Mouse (Mus musculus) monocyte, adult 59 days (primary cell): ENCODE results near the gene Aatf. TPM values are rescaled to one million over a fixed set of nuclear protein-coding genes. Genes with fewer than 3 reads are reported as not detected.

Experiments
- total RNA-seq, 2 experiments: library from RNA; stranded (reverse); gene quantifications; one replicate each; pipeline ENCODE4 v1.2.4; 2023

Aatf gene
- 10 to 100 TPM; 27.7 to 36.4 TPM for total RNA-seq

GRCm38 (mm10) chr11:84513171-84514116, at the start of gene Aatf:
Gene Aatf (minus strand): TSS chr11:84513522.

DNA sequence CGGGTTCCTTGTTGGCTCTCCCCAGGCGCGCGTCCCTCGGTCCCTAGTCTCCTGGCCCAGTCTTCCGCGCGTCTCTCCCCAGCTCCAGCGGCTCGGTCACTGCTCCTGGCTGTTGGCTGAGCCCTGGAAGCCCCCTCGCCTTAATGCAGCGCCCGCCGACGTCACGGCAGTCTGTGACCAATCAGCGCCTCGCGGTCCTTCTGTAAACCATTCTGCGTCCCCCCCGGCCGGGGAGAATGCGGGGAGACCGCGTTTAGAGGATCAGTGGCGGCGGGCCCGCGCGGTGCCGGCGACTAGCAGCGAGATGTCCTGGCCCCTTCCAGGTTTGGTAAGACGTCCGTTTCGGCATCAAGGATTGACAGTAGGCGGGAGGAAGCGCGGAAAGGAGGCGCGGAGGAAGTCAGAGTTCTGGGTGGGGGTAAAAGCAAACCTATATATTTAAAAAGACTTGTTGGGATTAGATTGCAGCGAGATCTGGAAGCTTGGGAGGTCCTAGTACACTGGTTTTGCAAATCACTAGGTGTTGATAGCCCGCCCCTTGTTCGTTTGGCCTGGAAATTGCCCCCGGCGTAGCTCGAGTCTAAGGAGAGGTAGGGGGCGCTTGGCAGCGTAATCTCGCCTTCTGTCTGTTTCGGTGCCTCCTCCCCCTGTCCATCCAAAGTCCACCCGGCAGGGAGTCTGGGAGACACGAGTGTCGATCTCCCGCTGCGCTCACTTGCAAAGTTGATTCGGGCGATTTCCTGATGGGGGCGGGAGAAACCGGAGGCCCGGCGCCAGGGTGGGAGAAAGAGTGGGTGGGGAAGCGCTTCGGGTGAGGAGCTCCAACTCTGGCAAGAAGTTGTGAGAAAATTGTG, 12.3 kb upstream of the Aatf start, which contains the start of gene Lhx1:
TSS of gene Lhx1 (minus strand) at position 115 of the 854 bp plus-strand sequence.

Other genes with a start within 250 kb of the Aatf start
- gene Lhx1, start 12.0 kb upstream of the Aatf start, total RNA-seq = not detected